ENCODE assay signal across 25 mouse cellular contexts in the genomic region with DNA sequence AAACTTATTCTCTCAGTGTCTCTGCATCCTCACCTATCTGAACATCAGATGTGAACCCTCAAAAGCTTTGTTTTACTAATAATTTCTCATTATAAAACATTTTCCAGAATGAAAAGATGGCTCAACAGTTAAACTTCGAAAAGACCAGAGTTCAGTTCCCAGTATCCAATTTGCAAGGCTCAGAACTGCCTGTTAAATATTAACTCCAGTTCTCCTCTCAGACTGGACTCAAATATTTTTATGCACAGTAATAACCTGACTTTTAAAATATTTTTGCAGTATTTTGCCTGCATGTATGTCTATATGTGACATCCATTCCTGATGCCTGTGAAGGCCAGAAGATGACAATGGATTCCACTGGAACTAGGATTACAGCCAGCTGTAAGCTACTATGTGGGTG. TPM values are rescaled to one million over a fixed set of nuclear protein-coding genes. Genes with fewer than 3 reads are reported as not detected.
DNase-seq lines count a peak whose midpoint lies in the region; ATAC-seq and TF ChIP-seq lines count a peak whose summit lies in the region.
"Had no signal": no experiment of that assay in that cellular context is flagged by ENCODE, and none has a peak within 500 bp of the region (broad histone marks: within the 10 kb centered on the region; RNA-seq: fewer than 3 reads in every experiment).

No protein-coding gene starts in this region.

- H3K79me2 ChIP-seq in liver, adult 2 months (ENCODE audit: control insufficient read depth, insufficient read depth, low read length) = no peaks in the 10 kb centered on the region

- H3K4me3 ChIP-seq in kidney, adult 2 months (ENCODE audit: insufficient read depth, low read depth, low read length) = no peak overlapping the region
- no peak overlapping the region for H3K4me3 ChIP-seq in liver, adult 2 months (ENCODE audit: insufficient read depth, low read depth, low read length)
- no peak overlapping the region for H3K4me3 ChIP-seq in liver, embryonic 11.5 days (ENCODE audit: low read depth, low read length)

- no peak overlapping the region for H3K4me2 ChIP-seq in liver, embryonic 11.5 days

- no peak overlapping the region for H3K9ac ChIP-seq in liver, adult 2 months (ENCODE audit: low read depth, low read length)
- H3K9ac ChIP-seq in liver, embryonic 11.5 days (ENCODE audit: low read depth, low read length) = no peak overlapping the region

- H3K9me3 ChIP-seq in liver, embryonic 11.5 days (ENCODE audit: control insufficient read depth, low read length) = no peaks in the 10 kb centered on the region
- H3K9me3 ChIP-seq: G1E had no signal

- no peak for TF ChIP-seq CTCF in kidney, adult 2 months (conservative IDR thresholded peaks at IDR 0.05; ENCODE audit: insufficient read depth, insufficient read length, low read depth, low read length)
- TF ChIP-seq CTCF in liver, adult 2 months (IDR thresholded peaks at IDR 0.05; ENCODE audit: low read depth, low read length) = no peak

- peaks cover 8% of the 10 kb centered on the region; the same call in 1 of the 2 replicates for H3K4me1 ChIP-seq in kidney, adult 2 months (ENCODE audit: control insufficient read depth, insufficient read depth, low read length)
- peaks cover 31% of the 10 kb centered on the region for H3K4me1 ChIP-seq in liver, adult 2 months (ENCODE audit: control insufficient read depth, insufficient read depth, low read length)
- 0 out of 2 replicates have a peak, but pooled peaks cover 2% of the 10 kb centered on the region for H3K4me1 ChIP-seq in liver, embryonic 11.5 days (replicated peaks; ENCODE audit: control insufficient read depth, insufficient read depth, low read length)

- peak; percentile 65 for DNase-seq in kidney, adult 2 months
- no peak for DNase-seq in kidney, postnatal 36 days
- peak; percentile 59 for DNase-seq in kidney, adult 9 months
- no peak for DNase-seq in kidney, adult 18-20 months
- DNase-seq in liver, adult 2 months (ENCODE audit: extremely low read depth, low read depth, low spot score) = peak; percentile 84
- no peak for DNase-seq in liver, embryonic 11.5 days (ENCODE audit: low spot score)
- DNase-seq: adrenal gland, adult 2 months; adrenal gland, adult 8-10 months; adrenal gland, postnatal 10 days; adrenal gland, postnatal 14 days; adrenal gland, postnatal 25 days; adrenal gland, postnatal 36 days; B cell, adult 2 months; cerebellum, adult 11 months; cerebellum, adult 11-12 months; cerebellum, adult 18-20 months had no signal

- 46% methylated on average over 1 of the region's 1 CpGs for WGBS in kidney, adult 2 months
- WGBS in liver, adult 2 months = 31% methylated on average over 1 of the region's 1 CpGs
- 84% methylated on average over 1 of the region's 1 CpGs for WGBS in liver, embryonic 11.5 days

- ATAC-seq in liver, embryonic 11.5 days (replicated peaks; ENCODE audit: low FRiP score) = no peak
- ATAC-seq: activated CD4-positive, CD25-positive, alpha-beta regulatory T cell, adult 4 months; CD4-positive, CD25-positive, alpha-beta regulatory T cell, adult 4 months; Patski had no signal

- peak overlapping the region; percentile 56; the same call in 1 of the 2 replicates for H3K27ac ChIP-seq in kidney, adult 2 months (ENCODE audit: insufficient read depth, low read depth, low read length)
- peak overlapping the region; percentile 88 for H3K27ac ChIP-seq in liver, adult 2 months (replicated peaks; ENCODE audit: insufficient read depth, low read depth, low read length)
- no peak overlapping the region for H3K27ac ChIP-seq in liver, embryonic 11.5 days (ENCODE audit: low read depth, low read length)

- TF ChIP-seq POLR2A in kidney, adult 2 months (IDR thresholded peaks at IDR 0.05; ENCODE audit: low read depth, low read length) = no peak
- TF ChIP-seq POLR2A in liver, adult 2 months (IDR thresholded peaks at IDR 0.05; ENCODE audit: extremely low read depth, insufficient read depth, low read length) = no peak

- peaks cover 14% of the 10 kb centered on the region for H3K36me3 ChIP-seq in kidney, adult 2 months (ENCODE audit: control insufficient read depth, insufficient read depth, low read length)
- H3K36me3 ChIP-seq in liver, adult 2 months (ENCODE audit: control insufficient read depth, insufficient read depth, low read length) = peaks cover 58% of the 10 kb centered on the region
- peaks cover 40% of the 10 kb centered on the region for H3K36me3 ChIP-seq in liver, embryonic 11.5 days (ENCODE audit: control insufficient read depth, insufficient read depth, low read length)

- H3K27me3 ChIP-seq in kidney, adult 2 months (replicated peaks; ENCODE audit: control insufficient read depth, insufficient read depth, low read length) = no peaks in the 10 kb centered on the region
- H3K27me3 ChIP-seq in liver, adult 2 months (ENCODE audit: control insufficient read depth, insufficient read depth, low read length) = no peaks in the 10 kb centered on the region
- no peaks in the 10 kb centered on the region for H3K27me3 ChIP-seq in liver, embryonic 11.5 days (replicated peaks; ENCODE audit: control insufficient read depth, insufficient read depth, low read length)
- H3K27me3 ChIP-seq: CH12.LX, Patski had no signal

RNA-seq across cellular contexts. Expression of gene Slc25a17, which starts 8.0 kb away (rescaled TPM):
- polyA plus RNA-seq in kidney, adult 2 months (2012; rRNA removed) = 78.3 and 78.6 TPM in 2 replicates
- total RNA-seq in liver, adult 2 months (2014; rRNA removed) = 56.1 and 67.8 TPM in 2 replicates
- 30.2 and 30.4 TPM in 2 replicates for polyA plus RNA-seq in liver, adult 2 months (2012; rRNA removed)
- 71.9 and 74.6 TPM in 2 replicates for polyA plus RNA-seq in liver, embryonic 11.5 days (2014; fragmentation: Nextera tagmentation; extraction: Ambion mirVana)

RNA-seq across cellular contexts. Expression of gene St13, which starts 31.3 kb away (rescaled TPM):
- 40.7 and 46.3 TPM in 2 replicates for polyA plus RNA-seq in kidney, adult 2 months (2012; rRNA removed)
- 91.8 and 98.9 TPM in 2 replicates for total RNA-seq in liver, adult 2 months (2014; rRNA removed)
- polyA plus RNA-seq in liver, adult 2 months (2012; rRNA removed) = 29.2 and 31.3 TPM in 2 replicates
- 159 and 166 TPM in 2 replicates for polyA plus RNA-seq in liver, embryonic 11.5 days (2014; fragmentation: Nextera tagmentation; extraction: Ambion mirVana)

RNA-seq across cellular contexts. Expression of gene Xpnpep3, which starts 31.3 kb away (rescaled TPM):
- 9.6 and 10.7 TPM in 2 replicates for polyA plus RNA-seq in kidney, adult 2 months (2012; rRNA removed)
- total RNA-seq in liver, adult 2 months (2014; rRNA removed) = 8.1 and 10.4 TPM in 2 replicates
- polyA plus RNA-seq in liver, adult 2 months (2012; rRNA removed) = 5.2 and 6.8 TPM in 2 replicates
- 12.4 and 13.1 TPM in 2 replicates for polyA plus RNA-seq in liver, embryonic 11.5 days (2014; fragmentation: Nextera tagmentation; extraction: Ambion mirVana)

RNA-seq across cellular contexts. Expression of gene Dnajb7, which starts 39.5 kb away (rescaled TPM):
- 0.06 TPM in 1 of 2 replicates, not detected in the other for polyA plus RNA-seq in kidney, adult 2 months (2012; rRNA removed)
- 0.13 and 0.28 TPM in 2 replicates for total RNA-seq in liver, adult 2 months (2014; rRNA removed)
- not detected in 2 replicates for polyA plus RNA-seq in liver, adult 2 months (2012; rRNA removed)
- 1.7 and 2.0 TPM in 2 replicates for polyA plus RNA-seq in liver, embryonic 11.5 days (2014; fragmentation: Nextera tagmentation; extraction: Ambion mirVana)
- total RNA-seq: adrenal gland, adult 18-20 months; adrenal gland, adult 2 months; adrenal gland, postnatal 10 days; adrenal gland, postnatal 14 days; adrenal gland, postnatal 25 days; adrenal gland, postnatal 36 days; CH12.LX; ES-E14; MEL had no signal
- polyA plus RNA-seq: adrenal gland, adult 2 months; brain, embryonic 14.5 days; G1E; Patski had no signal

Comparison
In these comparisons a context has a peak if more than half of its experiments do, and no peak if none do; other contexts are left out.
1. DNase-seq: peak in kidney, adult 2 months (single experiment), kidney, adult 9 months (single experiment) and liver, adult 2 months (single experiment); none in kidney, postnatal 36 days (0 of 2), kidney, adult 18-20 months (single experiment) and liver, embryonic 11.5 days (single experiment).